Comparison of ENCODE assay signal across 11 mouse cellular contexts in the genomic region with DNA sequence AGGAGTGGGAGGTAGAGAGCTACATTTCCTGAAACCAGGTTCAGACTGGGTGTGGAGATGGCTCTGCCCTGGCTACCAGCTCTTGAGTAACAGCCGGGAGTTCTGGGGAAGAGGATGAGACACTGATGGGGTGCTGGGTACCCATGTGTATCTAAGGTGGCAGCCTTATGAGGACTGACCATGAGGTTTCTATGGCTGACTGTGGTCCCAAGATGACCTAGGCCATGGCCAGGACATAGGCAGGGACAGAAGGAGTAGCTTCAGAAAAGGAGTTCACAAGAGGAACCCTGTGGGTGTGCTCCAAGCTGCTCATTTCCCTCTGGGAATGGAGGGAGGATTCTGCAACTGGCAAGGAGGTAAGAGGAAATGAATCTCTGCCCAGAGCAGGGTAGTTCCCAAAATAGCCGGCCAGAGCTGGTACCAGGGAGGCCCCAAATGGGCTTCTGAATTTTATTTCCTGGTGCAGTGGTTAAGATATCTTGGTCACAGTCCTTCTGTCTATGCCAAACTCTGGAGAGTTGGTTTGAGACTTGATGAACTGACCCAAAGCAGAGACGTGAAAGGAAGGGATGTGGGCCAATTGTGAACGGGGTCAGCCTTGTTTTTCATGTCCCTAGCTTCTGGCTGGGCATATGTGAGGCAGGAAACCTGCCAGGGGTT. TPM values are rescaled to one million over a fixed set of nuclear protein-coding genes. Genes with fewer than 3 reads are reported as not detected.
DNase-seq lines count a peak whose midpoint lies in the region; ATAC-seq and TF ChIP-seq lines count a peak whose summit lies in the region.
"Had no signal": no experiment of that assay in that cellular context is flagged by ENCODE, and none has a peak within 500 bp of the region (broad histone marks: within the 10 kb centered on the region; RNA-seq: fewer than 3 reads in every experiment).

No protein-coding gene starts in this region.

- ATAC-seq in liver, embryonic 15.5 days (ENCODE audit: insufficient read depth): no peak
- ATAC-seq: Patski had no signal

- peak overlapping the region; percentile 90 for H3K27ac ChIP-seq in layer of hippocampus, adult 2 months
- peak overlapping the region; percentile 92 for H3K27ac ChIP-seq in heart, embryonic 10.5 days
- H3K27ac ChIP-seq in liver, embryonic 15.5 days (replicated peaks): peak overlapping the region; percentile 83; the same call in 1 of the 2 replicates

- H3K4me3 ChIP-seq in layer of hippocampus, adult 2 months: no peak overlapping the region
- no peak overlapping the region for H3K4me3 ChIP-seq in heart, embryonic 10.5 days
- no peak overlapping the region for H3K4me3 ChIP-seq in liver, embryonic 15.5 days (replicated peaks)
- H3K4me3 ChIP-seq: megakaryocyte, embryonic 14.5 days had no signal

- H3K27me3 ChIP-seq in heart, embryonic 10.5 days (ENCODE audit: insufficient read depth, poor library complexity, severe bottlenecking): peaks cover 5% of the 10 kb centered on the region; the same call in 1 of the 2 replicates
- H3K27me3 ChIP-seq in liver, embryonic 15.5 days: no peaks in the 10 kb centered on the region
- H3K27me3 ChIP-seq: Patski had no signal

- no peak overlapping the region for H3K4me2 ChIP-seq in liver, embryonic 15.5 days

- no peaks in the 10 kb centered on the region for H3K9me3 ChIP-seq in heart, embryonic 10.5 days
- no peaks in the 10 kb centered on the region for H3K9me3 ChIP-seq in liver, embryonic 15.5 days (replicated peaks)
- H3K9me3 ChIP-seq: megakaryocyte, embryonic 14.5 days had no signal

- peaks cover 55% of the 10 kb centered on the region for H3K4me1 ChIP-seq in heart, embryonic 10.5 days
- peaks cover 60% of the 10 kb centered on the region for H3K4me1 ChIP-seq in liver, embryonic 15.5 days (replicated peaks)

- 81% methylated on average over 4 of the region's 4 CpGs for WGBS in heart, embryonic 10.5 days
- 62% methylated on average over 4 of the region's 4 CpGs for WGBS in liver, embryonic 15.5 days (ENCODE audit: insufficient replicate concordance)

- TF ChIP-seq CTCF in layer of hippocampus, adult 2 months (conservative IDR thresholded peaks at IDR 0.05): no peak

- H3K36me3 ChIP-seq in heart, embryonic 10.5 days: no peaks in the 10 kb centered on the region
- no peaks in the 10 kb centered on the region for H3K36me3 ChIP-seq in liver, embryonic 15.5 days (replicated peaks)

- intact Hi-C loops in gastrocnemius, postnatal 36 days (cut with DNase I): no loop called here

- H3K9ac ChIP-seq in liver, embryonic 15.5 days: no peak overlapping the region

- no peak for DNase-seq in layer of hippocampus, adult 2 months (ENCODE audit: low spot score in 2 of 2)
- DNase-seq in layer of hippocampus, adult 9-10 months (ENCODE audit: low spot score): no peak
- peak; percentile 57 for DNase-seq in brain, adult 2 months (ENCODE audit: low read depth, low spot score)
- no peak for DNase-seq in heart, embryonic 10.5 days (ENCODE audit: low spot score)
- DNase-seq in thymus, postnatal 4 days: no peak
- DNase-seq in gastrocnemius, postnatal 36 days: no peak
- no peak for DNase-seq in Muller cell, postnatal 12 days (ENCODE audit: inconsistent ontology term)
- DNase-seq: layer of hippocampus, adult 9-11 months had no signal

RNA-seq across cellular contexts. Expression of a gene that starts 1.6 kb away (rescaled TPM):
- total RNA-seq in layer of hippocampus, adult 2 months (2021): 10 to 100 TPM; 10.9 to 11.8 TPM
- polyA plus RNA-seq in heart, embryonic 10.5 days (2016; fragmentation: Nextera tagmentation; extraction: Ambion mirVana): 6.9 and 9.4 TPM in 2 replicates
- 3.9 and 4.5 TPM in 2 replicates for polyA plus RNA-seq in liver, embryonic 15.5 days (2015; fragmentation: Nextera tagmentation; extraction: Ambion mirVana)
- 10 to 100 TPM; 37.3 to 46.3 TPM for total RNA-seq in gastrocnemius, postnatal 36 days (2021)

RNA-seq across cellular contexts. Expression of a gene that starts 4.1 kb away (rescaled TPM):
- not detected for total RNA-seq in layer of hippocampus, adult 2 months (2021)
- not detected in 2 replicates for polyA plus RNA-seq in heart, embryonic 10.5 days (2016; fragmentation: Nextera tagmentation; extraction: Ambion mirVana)
- polyA plus RNA-seq in liver, embryonic 15.5 days (2015; fragmentation: Nextera tagmentation; extraction: Ambion mirVana): 0.07 TPM in 1 of 2 replicates, not detected in the other
- under 1 TPM; 0.23 to 0.67 TPM for total RNA-seq in gastrocnemius, postnatal 36 days (2021)

RNA-seq across cellular contexts. Expression of a gene that starts 36.5 kb away (rescaled TPM):
- total RNA-seq in layer of hippocampus, adult 2 months (2021): 1 to 10 TPM; 3.8 to 4.6 TPM
- 1.0 and 1.8 TPM in 2 replicates for polyA plus RNA-seq in heart, embryonic 10.5 days (2016; fragmentation: Nextera tagmentation; extraction: Ambion mirVana)
- polyA plus RNA-seq in liver, embryonic 15.5 days (2015; fragmentation: Nextera tagmentation; extraction: Ambion mirVana): 0.33 and 0.60 TPM in 2 replicates
- 1 to 10 TPM; 2.4 TPM for total RNA-seq in gastrocnemius, postnatal 36 days (2021)

RNA-seq across cellular contexts. Expression of a gene that starts 48.4 kb away (rescaled TPM):
- 10 to 100 TPM; 56.5 to 58.4 TPM for total RNA-seq in layer of hippocampus, adult 2 months (2021)
- polyA plus RNA-seq in heart, embryonic 10.5 days (2016; fragmentation: Nextera tagmentation; extraction: Ambion mirVana): 58.2 and 68.5 TPM in 2 replicates
- 23.1 and 23.6 TPM in 2 replicates for polyA plus RNA-seq in liver, embryonic 15.5 days (2015; fragmentation: Nextera tagmentation; extraction: Ambion mirVana)
- total RNA-seq in gastrocnemius, postnatal 36 days (2021): 10 to 100 TPM; 11.9 to 13.4 TPM

RNA-seq across cellular contexts. Expression of a gene that starts 53.5 kb away (rescaled TPM):
- total RNA-seq in layer of hippocampus, adult 2 months (2021): 100 to 1,000 TPM; 337 to 364 TPM
- polyA plus RNA-seq in heart, embryonic 10.5 days (2016; fragmentation: Nextera tagmentation; extraction: Ambion mirVana): 692 and 883 TPM in 2 replicates
- polyA plus RNA-seq in liver, embryonic 15.5 days (2015; fragmentation: Nextera tagmentation; extraction: Ambion mirVana): 316 and 353 TPM in 2 replicates
- 1,000 to 10,000 TPM; 1,038 to 1,084 TPM for total RNA-seq in gastrocnemius, postnatal 36 days (2021)
